Mouse (Mus musculus): ENCODE data around the gene Tpp1. TPM values are rescaled to one million over a fixed set of nuclear protein-coding genes. Genes with fewer than 3 reads are reported as not detected.

Gene Tpp1
- polyA plus RNA-seq, 1 experiment from 2014 or later: 73.7 TPM

DNA sequence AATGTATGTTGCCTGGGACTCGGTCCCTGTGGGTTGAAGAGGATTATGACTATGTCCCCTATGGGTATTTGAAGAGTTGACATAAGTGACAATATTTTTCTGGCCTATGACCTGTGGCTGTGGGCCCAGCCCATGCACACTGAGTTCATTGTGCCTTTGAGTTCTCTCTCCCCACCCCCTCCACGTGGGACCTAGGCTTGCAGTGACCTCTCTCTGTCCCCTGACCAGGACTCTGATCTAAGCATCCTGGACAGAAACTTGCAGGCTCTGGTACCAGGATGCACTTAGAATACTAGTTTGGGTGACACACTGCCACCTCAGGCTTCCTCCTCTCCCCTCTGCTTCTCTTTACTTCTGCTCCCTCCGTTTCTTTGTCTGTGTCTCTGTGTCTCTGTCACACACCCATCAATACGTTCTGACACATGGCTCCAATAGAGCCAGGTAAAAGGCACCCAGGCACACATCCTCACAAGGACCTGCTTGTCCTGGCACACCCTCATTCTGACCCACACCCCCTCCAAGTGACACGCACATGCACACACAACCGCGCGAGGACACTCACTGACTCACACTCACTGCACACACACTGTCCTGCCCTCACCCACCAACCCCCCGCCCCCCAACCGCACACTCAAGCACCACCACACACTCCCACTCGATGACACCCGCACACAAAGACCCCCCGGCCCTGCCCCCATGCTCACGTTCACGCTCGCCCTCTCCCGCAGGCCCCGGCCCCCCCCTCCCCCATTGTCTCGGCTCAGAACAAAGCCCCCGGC lies 34.7 kb upstream of the Tpp1 start:
- no peak for TF ChIP-seq CTCF (IDR thresholded peaks at IDR 0.05; ENCODE audit: low read depth)
- WGBS: 6% methylated on average over 20 of the region's 20 CpGs
- no peak for DNase-seq
- H3K9ac ChIP-seq: peak overlapping the region; percentile 95
- no peaks in the 10 kb centered on the region for H3K27me3 ChIP-seq (ENCODE audit: insufficient read depth, low read length)
- H3K9me3 ChIP-seq (ENCODE audit: low read depth, low read length): no peaks in the 10 kb centered on the region
- peak overlapping the region; percentile 88 for H3K4me3 ChIP-seq (ENCODE audit: low read depth, low read length)
- H3K36me3 ChIP-seq (ENCODE audit: insufficient read depth): peaks cover 17% of the 10 kb centered on the region
- H3K27ac ChIP-seq (ENCODE audit: low read depth): peak overlapping the region; percentile 86
- peak overlapping the region; percentile 67 for H3K4me2 ChIP-seq
- peak; percentile 61 for ATAC-seq (ENCODE audit: insufficient read depth)
- H3K4me1 ChIP-seq (ENCODE audit: insufficient read depth): peaks cover 2% of the 10 kb centered on the region; the same call in 1 of the 2 replicates

DNA sequence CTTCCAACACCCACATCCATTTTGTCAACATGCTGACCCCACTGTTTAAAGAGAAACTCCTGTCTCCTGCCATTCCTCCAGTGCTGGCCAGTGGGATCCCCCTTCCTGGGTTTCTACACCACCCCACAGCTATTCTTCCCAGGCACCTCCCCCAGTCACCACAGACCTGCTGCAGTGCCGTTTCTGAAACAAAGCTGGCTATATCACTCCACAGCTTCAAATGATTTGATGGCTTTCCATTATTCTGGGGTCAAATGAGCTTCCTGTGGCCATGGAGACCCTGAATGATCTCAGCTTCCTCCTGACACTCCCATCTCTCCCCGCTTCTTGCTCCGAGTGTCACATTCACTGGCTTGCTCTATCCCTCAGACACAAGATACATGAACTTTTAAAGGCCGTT lies 32.5 kb upstream of the Tpp1 start:
- 13% methylated on average over 4 of the region's 4 CpGs for WGBS
- Histone ChIP-seq H3K36me3 (ENCODE audit: insufficient read depth) (peaks cover 37% of the 10 kb centered on the region), H3K9me3 (ENCODE audit: low read depth, low read length) (no peaks in the 10 kb centered on the region), H3K27me3 (ENCODE audit: insufficient read depth, low read length) (no peaks in the 10 kb centered on the region), H3K4me3 (ENCODE audit: low read depth, low read length) (no peak overlapping the region), H3K9ac (no peak overlapping the region), H3K4me2 (peak overlapping the region; percentile 19), H3K4me1 (ENCODE audit: insufficient read depth) (peaks cover 3% of the 10 kb centered on the region; the same call in 1 of the 2 replicates), H3K27ac (ENCODE audit: low read depth) (no peak overlapping the region)
- no peak for ATAC-seq (ENCODE audit: insufficient read depth)
- DNase-seq: no peak
- no peak for TF ChIP-seq CTCF (IDR thresholded peaks at IDR 0.05; ENCODE audit: low read depth)

DNA sequence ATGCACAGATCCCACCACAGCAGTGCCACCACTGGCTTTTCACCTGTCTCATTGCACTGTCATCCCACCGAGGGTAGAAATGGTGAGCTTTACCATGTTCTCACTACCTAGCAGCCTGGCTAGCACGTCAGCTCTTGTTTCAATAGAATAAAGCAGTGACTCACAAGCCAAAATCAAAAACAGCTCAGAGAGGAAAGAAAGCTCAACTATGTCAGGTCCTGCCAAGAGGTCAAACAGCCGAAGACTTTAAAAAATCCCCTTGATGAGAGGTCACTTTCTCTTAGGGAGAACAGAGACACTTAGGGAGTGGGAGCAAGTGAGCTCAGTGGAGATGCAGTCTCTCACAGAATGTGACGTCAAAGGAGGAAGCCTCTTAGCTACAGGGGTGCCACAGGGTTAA lies 31.8 kb upstream of the Tpp1 start:
- TF ChIP-seq CTCF (IDR thresholded peaks at IDR 0.05; ENCODE audit: low read depth): no peak
- no peak overlapping the region for H3K9ac ChIP-seq
- H3K9me3 ChIP-seq (ENCODE audit: low read depth, low read length): no peaks in the 10 kb centered on the region
- peaks cover 38% of the 10 kb centered on the region for H3K36me3 ChIP-seq (ENCODE audit: insufficient read depth)
- no peak overlapping the region for H3K4me2 ChIP-seq
- H3K27me3 ChIP-seq (ENCODE audit: insufficient read depth, low read length): no peaks in the 10 kb centered on the region
- DNase-seq: no peak
- no peak overlapping the region for H3K27ac ChIP-seq (ENCODE audit: low read depth)
- WGBS: 47% methylated on average over 4 of the region's 4 CpGs
- H3K4me3 ChIP-seq (ENCODE audit: low read depth, low read length): no peak overlapping the region
- H3K4me1 ChIP-seq (ENCODE audit: insufficient read depth): peaks cover 7% of the 10 kb centered on the region; the same call in 1 of the 2 replicates
- ATAC-seq (ENCODE audit: insufficient read depth): no peak

DNA sequence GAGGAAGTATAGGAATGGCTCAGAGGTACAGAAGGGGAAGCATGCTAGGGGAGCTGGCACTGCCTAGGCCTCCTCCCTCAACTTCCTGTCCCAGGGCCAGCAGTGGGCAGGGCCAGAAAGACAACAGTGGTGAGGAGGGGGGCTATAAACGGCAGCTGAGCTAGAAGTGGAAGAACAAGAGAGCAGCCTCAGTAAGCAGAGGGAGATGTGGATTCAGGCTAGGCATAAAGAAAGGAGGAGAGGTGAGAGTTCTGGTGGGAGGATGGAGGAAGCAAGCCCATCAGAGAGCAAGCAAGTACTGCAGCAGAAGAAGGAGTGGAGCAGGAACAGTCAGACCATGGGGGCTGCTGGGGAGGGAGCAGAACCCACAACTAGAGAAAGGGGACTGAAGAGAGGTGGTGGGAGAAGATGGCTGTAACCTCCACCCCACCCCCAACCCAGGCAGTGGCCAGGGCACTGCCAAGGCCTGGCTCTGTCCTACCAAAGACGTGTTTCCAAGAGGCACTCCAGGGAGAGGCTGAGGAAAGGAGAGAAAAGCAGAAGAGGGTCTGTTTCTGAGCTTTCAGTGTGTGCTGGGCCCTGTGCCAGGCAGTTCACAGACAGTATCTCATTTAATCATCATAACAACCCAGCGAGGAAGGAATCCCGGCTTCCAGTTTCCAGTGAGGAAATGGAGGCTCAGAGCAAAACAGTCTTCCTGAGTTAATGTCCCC lies 26.7 kb upstream of the Tpp1 start:
- no peaks in the 10 kb centered on the region for H3K27me3 ChIP-seq (ENCODE audit: insufficient read depth, low read length)
- 23% methylated on average over 4 of the region's 4 CpGs for WGBS
- H3K4me3 ChIP-seq (ENCODE audit: low read depth, low read length): peak overlapping the region; percentile 29; the same call in 1 of the 2 replicates
- H3K4me1 ChIP-seq (ENCODE audit: insufficient read depth): 0 out of 2 replicates have a peak, but pooled peaks cover 15% of the 10 kb centered on the region
- peak overlapping the region; percentile 38 for H3K9ac ChIP-seq
- no peak for TF ChIP-seq CTCF (IDR thresholded peaks at IDR 0.05; ENCODE audit: low read depth)
- DNase-seq (peak; percentile 85), ATAC-seq (ENCODE audit: insufficient read depth) (peak; percentile 90)
- no peaks in the 10 kb centered on the region for H3K9me3 ChIP-seq (ENCODE audit: low read depth, low read length)
- peak overlapping the region; percentile 59 for H3K4me2 ChIP-seq
- peak overlapping the region; percentile 96 for H3K27ac ChIP-seq (ENCODE audit: low read depth)
- peaks cover 41% of the 10 kb centered on the region for H3K36me3 ChIP-seq (ENCODE audit: insufficient read depth)

DNA sequence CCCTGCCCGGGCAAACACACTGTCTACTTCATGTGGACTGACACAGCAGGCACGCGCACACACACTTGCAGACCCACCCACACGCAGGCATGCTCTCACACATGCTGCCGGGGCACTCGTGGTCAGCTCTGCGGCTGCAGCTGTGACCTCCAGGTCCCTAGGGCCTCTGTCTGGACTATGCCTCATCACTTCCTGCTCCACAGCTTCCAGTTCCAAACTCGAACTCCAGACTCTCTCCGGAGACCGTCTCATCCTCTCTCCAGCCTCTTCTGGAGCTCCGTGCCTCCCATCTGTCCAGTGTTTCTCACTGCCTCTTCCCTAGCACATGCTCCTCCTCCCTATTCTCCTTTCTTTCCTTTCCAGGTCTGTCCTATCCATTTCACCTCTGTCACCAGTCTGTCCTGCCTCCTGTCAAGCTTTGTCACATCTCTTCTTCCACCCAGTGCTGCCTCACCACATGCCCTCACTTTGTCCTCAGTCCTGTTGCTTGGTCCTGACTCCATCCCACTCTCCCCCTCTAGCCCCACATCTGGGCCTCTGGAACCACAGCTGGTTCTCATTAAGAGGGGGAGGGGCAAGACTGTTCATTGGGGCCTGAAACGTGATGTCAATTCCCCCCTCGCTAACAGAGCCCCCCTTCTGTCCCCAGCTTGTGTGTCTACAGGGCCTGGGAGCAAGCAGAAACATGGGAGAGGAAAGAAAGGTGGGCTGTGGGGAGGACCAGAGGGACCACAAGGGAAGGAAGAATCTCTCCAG lies 25.9 kb upstream of the Tpp1 start:
- peak overlapping the region; percentile 96 for H3K27ac ChIP-seq (ENCODE audit: low read depth)
- 28% methylated on average over 13 of the region's 13 CpGs for WGBS
- peak overlapping the region; percentile 59 for H3K4me2 ChIP-seq
- peak overlapping the region; percentile 43 for H3K9ac ChIP-seq
- DNase-seq (peak; percentile 90), ATAC-seq (ENCODE audit: insufficient read depth) (peak; percentile 90)
- no peak for TF ChIP-seq CTCF (IDR thresholded peaks at IDR 0.05; ENCODE audit: low read depth)
- H3K4me1 ChIP-seq (ENCODE audit: insufficient read depth): 0 out of 2 replicates have a peak, but pooled peaks cover 15% of the 10 kb centered on the region
- no peaks in the 10 kb centered on the region for H3K9me3 ChIP-seq (ENCODE audit: low read depth, low read length)
- peak overlapping the region; percentile 29 for H3K4me3 ChIP-seq (ENCODE audit: low read depth, low read length)
- H3K27me3 ChIP-seq (ENCODE audit: insufficient read depth, low read length): no peaks in the 10 kb centered on the region
- H3K36me3 ChIP-seq (ENCODE audit: insufficient read depth): peaks cover 39% of the 10 kb centered on the region

DNA sequence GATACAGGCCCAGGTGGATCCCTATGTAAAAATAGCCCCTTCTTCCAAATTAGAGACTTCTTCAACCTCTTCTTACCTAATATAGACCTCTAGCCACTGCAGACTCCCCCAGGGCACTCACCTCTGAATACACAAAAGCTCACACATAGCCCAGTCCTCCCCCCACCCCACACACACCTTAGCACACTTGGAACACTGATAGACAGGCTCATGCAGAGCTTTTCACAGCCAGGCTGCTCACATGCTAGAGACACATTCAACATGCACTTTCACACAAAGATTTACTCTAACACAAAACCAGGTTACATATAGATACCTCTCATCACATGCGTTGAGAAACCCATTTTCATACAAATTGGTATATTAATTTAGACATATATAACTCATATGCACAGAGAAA lies 25.3 kb upstream of the Tpp1 start:
- DNase-seq (no peak), ATAC-seq (ENCODE audit: insufficient read depth) (no peak)
- H3K4me3 ChIP-seq (ENCODE audit: low read depth, low read length): peak overlapping the region; percentile 29
- H3K9me3 ChIP-seq (ENCODE audit: low read depth, low read length): no peaks in the 10 kb centered on the region
- peak overlapping the region; percentile 59 for H3K4me2 ChIP-seq
- H3K9ac ChIP-seq: peak overlapping the region; percentile 43; the same call in 1 of the 2 replicates
- 83% methylated on average over 1 of the region's 1 CpGs for WGBS
- peaks cover 39% of the 10 kb centered on the region for H3K36me3 ChIP-seq (ENCODE audit: insufficient read depth)
- H3K27ac ChIP-seq (ENCODE audit: low read depth): peak overlapping the region; percentile 96
- TF ChIP-seq CTCF (IDR thresholded peaks at IDR 0.05; ENCODE audit: low read depth): no peak
- H3K27me3 ChIP-seq (ENCODE audit: insufficient read depth, low read length): no peaks in the 10 kb centered on the region
- H3K4me1 ChIP-seq (ENCODE audit: insufficient read depth): 0 out of 2 replicates have a peak, but pooled peaks cover 15% of the 10 kb centered on the region

All from lung, embryonic 14.5 days (tissue).